Mouse (Mus musculus) urinary bladder, adult 2 months (tissue): ENCODE measurements at regions not wholly inside any gene's neighbourhood (a gene's known extent, or its start where the extent isn't known, plus 50 kb on each side); places are given as distances from the start of the nearest gene placed in this dataset.

ENCODE experiments used
- DNase-seq: peaks from one replicate; pipeline ENCODE4 v3.0.0; 2022; ENCODE audit warnings: low spot score

GRCm38 (mm10) chr11:89147990-89148389 is 74.3 kb downstream of the Gm525 start:
- DNase-seq, result no peak

GRCm38 (mm10) chr11:89145281-89145945 is 71.8 kb downstream of the Gm525 start:
- no peak for DNase-seq

GRCm38 (mm10) chr11:89142527-89143154 is 69.0 kb downstream of the Gm525 start:
- DNase-seq, result no peak
